Mouse (Mus musculus) MEL (cell line): Measurements from ENCODE around the gene Gm28374. TPM values are rescaled to one million over a fixed set of nuclear protein-coding genes. Genes with fewer than 3 reads are reported as not detected.

Experiments
- DNase-seq: peaks from one replicate; pipeline ENCODE4 v3.0.0; 2011; ENCODE audit warnings: low read depth, low spot score
- H3K27ac ChIP-seq: 2 replicates; pipeline ENCODE4 v1.5.1; 2012; ENCODE audit warnings: low read depth, mild to moderate bottlenecking, control low read depth, low read length, moderate library complexity; ENCODE audit not compliant: control insufficient read depth
- H3K27me3 ChIP-seq, 2 experiments: fragments of 150-350 bp in 1 of 2; sonication (generic) in 1 of 2; 2 replicates each; pipeline ENCODE4 v1.6.1; 2012; ENCODE audit warnings: low read length in 2 of 2, mild to moderate bottlenecking in 2 of 2, improper control_type of control experiment in 1 of 2, moderate library complexity in 1 of 2; ENCODE audit not compliant: insufficient read depth in 2 of 2, control insufficient read depth in 1 of 2
- H3K36me3 ChIP-seq, 2 experiments: 2 replicates each; pipeline ENCODE4 v1.6.1; 2012 to 2014; ENCODE audit warnings: low read length in 2 of 2, improper control_type of control experiment in 1 of 2, inconsistent platforms in 1 of 2, mild to moderate bottlenecking in 1 of 2; ENCODE audit not compliant: insufficient read depth in 2 of 2, control insufficient read depth in 1 of 2
- H3K4me1 ChIP-seq, 2 experiments: fragments of 150-350 bp in 1 of 2; sonication (generic) in 1 of 2; 2 replicates each; pipeline ENCODE4 v1.6.1; 2012; ENCODE audit warnings: low read length in 2 of 2, improper control_type of control experiment in 1 of 2, mild to moderate bottlenecking in 1 of 2; ENCODE audit not compliant: insufficient read depth in 2 of 2, control insufficient read depth in 1 of 2
- H3K4me3 ChIP-seq, 2 experiments: fragments of 150-350 bp in 1 of 2; sonication (generic) in 1 of 2; 2 replicates each; pipeline ENCODE4 v1.5.1; 2012; ENCODE audit warnings: low read depth in 2 of 2, low read length in 2 of 2, mild to moderate bottlenecking in 2 of 2, moderate library complexity in 2 of 2, control low read depth in 1 of 2, improper control_type of control experiment in 1 of 2; ENCODE audit not compliant: control insufficient read depth in 1 of 2, insufficient read depth in 1 of 2
- H3K79me2 ChIP-seq: 2 replicates; pipeline ENCODE4 v1.6.1; 2012; ENCODE audit warnings: mild to moderate bottlenecking, low read length, moderate library complexity; ENCODE audit not compliant: control insufficient read depth, poor library complexity, insufficient read depth
- H3K9ac ChIP-seq: 2 replicates; pipeline ENCODE4 v1.6.1; 2012; ENCODE audit warnings: low read depth, mild to moderate bottlenecking, control low read depth, low read length, moderate library complexity; ENCODE audit not compliant: control insufficient read depth, poor library complexity, severe bottlenecking
- H3K9me3 ChIP-seq: fragments of 150-350 bp; sonication (generic); replicated peaks from 2 replicates; pipeline ENCODE4 v1.6.1; 2012; ENCODE audit warnings: mild to moderate bottlenecking, low read length, improper control_type of control experiment, moderate library complexity; ENCODE audit not compliant: insufficient read depth
- BHLHE40 ChIP-seq: IDR thresholded peaks from 2 replicates; pipeline ENCODE4 v1.6.1; 2012; ENCODE audit warnings: low read depth, mild to moderate bottlenecking, inconsistent platforms, low read length, improper control_type of control experiment, borderline replicate concordance
- CHD1 ChIP-seq: IDR thresholded peaks from 2 replicates; pipeline ENCODE4 v1.6.1; 2012; ENCODE audit warnings: low read depth, mild to moderate bottlenecking, inconsistent platforms, low read length, improper control_type of control experiment
- CHD2 ChIP-seq: IDR thresholded peaks from 2 replicates; pipeline ENCODE4 v1.6.1; 2011; ENCODE audit warnings: low read length, improper control_type of control experiment
- CTCF ChIP-seq, 3 experiments: IDR thresholded peaks in 2 of 3; conservative IDR thresholded peaks in 1 of 3; 2 replicates each; pipeline ENCODE4 v1.5.1; 2011 to 2012; ENCODE audit warnings: low read length in 3 of 3, low read depth in 2 of 3, mild to moderate bottlenecking in 2 of 3, improper control_type of control experiment in 1 of 3, inconsistent platforms in 1 of 3, mixed read lengths in 1 of 3, moderate library complexity in 1 of 3; ENCODE audit not compliant: control insufficient read depth in 1 of 3, insufficient read depth in 1 of 3, poor library complexity in 1 of 3, severe bottlenecking in 1 of 3
- E2F4 ChIP-seq: IDR thresholded peaks from 2 replicates; pipeline ENCODE4 v1.6.1; 2011; ENCODE audit warnings: low read depth, low read length, improper control_type of control experiment, borderline replicate concordance
- ELF1 ChIP-seq: IDR thresholded peaks from 2 replicates; pipeline ENCODE4 v1.6.1; 2014; ENCODE audit warnings: low read depth, mild to moderate bottlenecking, inconsistent platforms, low read length, improper control_type of control experiment, moderate library complexity
- EP300 ChIP-seq, 2 experiments: IDR thresholded peaks; 2 replicates each; pipeline ENCODE4 v1.6.1; 2011; ENCODE audit warnings: improper control_type of control experiment in 2 of 2, low read length in 2 of 2, low read depth in 1 of 2, mild to moderate bottlenecking in 1 of 2
- ETS1 ChIP-seq: IDR thresholded peaks from 2 replicates; pipeline ENCODE4 v1.6.1; 2012; ENCODE audit warnings: low read depth, mild to moderate bottlenecking, inconsistent platforms, low read length, improper control_type of control experiment, moderate library complexity
- GABPA ChIP-seq: IDR thresholded peaks from 2 replicates; pipeline ENCODE4 v1.6.1; 2012; ENCODE audit warnings: low read depth, mild to moderate bottlenecking, inconsistent platforms, low read length, improper control_type of control experiment, moderate library complexity
- GATA1 ChIP-seq: IDR thresholded peaks from 2 replicates; pipeline ENCODE4 v1.6.1; 2011; ENCODE audit warnings: low read depth, low read length, improper control_type of control experiment
- HCFC1 ChIP-seq: IDR thresholded peaks from 2 replicates; pipeline ENCODE4 v1.6.1; 2012; ENCODE audit warnings: low read depth, mild to moderate bottlenecking, inconsistent platforms, low read length, improper control_type of control experiment, moderate library complexity
- JUND ChIP-seq: IDR thresholded peaks from 2 replicates; pipeline ENCODE4 v1.6.1; 2011; ENCODE audit warnings: low read depth, mild to moderate bottlenecking, improper control_type of control experiment, low read length
- KAT2A ChIP-seq: conservative IDR thresholded peaks from 2 replicates; pipeline ENCODE4 v1.6.1; 2012; ENCODE audit warnings: low read depth, low read length, improper control_type of control experiment, inconsistent platforms
- MAFK ChIP-seq: IDR thresholded peaks from 2 replicates; pipeline ENCODE4 v1.6.1; 2011; ENCODE audit warnings: low read depth, mild to moderate bottlenecking, low read length, improper control_type of control experiment, borderline replicate concordance
- MAX ChIP-seq: IDR thresholded peaks from 2 replicates; pipeline ENCODE4 v1.6.1; 2011; ENCODE audit warnings: low read length, improper control_type of control experiment
- MAZ ChIP-seq: IDR thresholded peaks from 2 replicates; pipeline ENCODE4 v1.6.1; 2012; ENCODE audit warnings: low read depth, mild to moderate bottlenecking, inconsistent platforms, low read length, improper control_type of control experiment
- MEF2A ChIP-seq: IDR thresholded peaks from 2 replicates; pipeline ENCODE4 v1.6.1; 2014; ENCODE audit warnings: low read depth, mild to moderate bottlenecking, inconsistent platforms, low read length, improper control_type of control experiment; ENCODE audit not compliant: poor library complexity, insufficient replicate concordance, severe bottlenecking; ENCODE audit errors: extremely low read depth
- MXI1 ChIP-seq: IDR thresholded peaks from 2 replicates; pipeline ENCODE4 v1.6.1; 2011; ENCODE audit warnings: mild to moderate bottlenecking, low read depth, low read length, improper control_type of control experiment
- MYB ChIP-seq: IDR thresholded peaks from 2 replicates; pipeline ENCODE4 v1.6.1; 2011; ENCODE audit warnings: mild to moderate bottlenecking, low read depth, low read length, improper control_type of control experiment
- MYC ChIP-seq: IDR thresholded peaks from 2 replicates; pipeline ENCODE4 v1.6.1; 2011; ENCODE audit warnings: low read depth, mild to moderate bottlenecking, low read length, improper control_type of control experiment, moderate library complexity
- NELFE ChIP-seq: IDR thresholded peaks from 2 replicates; pipeline ENCODE4 v1.6.1; 2011; ENCODE audit warnings: low read depth, low read length, improper control_type of control experiment
- NRF1 ChIP-seq: IDR thresholded peaks from 2 replicates; pipeline ENCODE4 v1.6.1; 2014; ENCODE audit warnings: low read depth, mild to moderate bottlenecking, inconsistent platforms, low read length, improper control_type of control experiment, moderate library complexity; ENCODE audit not compliant: poor library complexity, insufficient read depth, severe bottlenecking
- POLR2A ChIP-seq, 2 experiments: IDR thresholded peaks; 2 replicates each; pipeline ENCODE4 v1.6.1; 2011 to 2012; ENCODE audit warnings: low read length in 2 of 2, mild to moderate bottlenecking in 2 of 2, control low read depth in 1 of 2, improper control_type of control experiment in 1 of 2, low read depth in 1 of 2, moderate library complexity in 1 of 2; ENCODE audit not compliant: control insufficient read depth in 1 of 2, insufficient read depth in 1 of 2, poor library complexity in 1 of 2
- POLR2AphosphoS2 ChIP-seq: IDR thresholded peaks from 2 replicates; pipeline ENCODE4 v1.6.1; 2011; ENCODE audit warnings: low read length, improper control_type of control experiment
- POLR2AphosphoS5 ChIP-seq: IDR thresholded peaks from 2 replicates; pipeline ENCODE4 v1.6.1; 2012; ENCODE audit warnings: low read depth, borderline replicate concordance, mild to moderate bottlenecking, inconsistent platforms, low read length, moderate library complexity, mixed read lengths
- RAD21 ChIP-seq: IDR thresholded peaks from 2 replicates; pipeline ENCODE4 v1.6.1; 2011; ENCODE audit warnings: mild to moderate bottlenecking, low read depth, low read length, improper control_type of control experiment
- RCOR1 ChIP-seq: IDR thresholded peaks from 2 replicates; pipeline ENCODE4 v1.6.1; 2012; ENCODE audit warnings: low read depth, mild to moderate bottlenecking, inconsistent platforms, low read length, improper control_type of control experiment
- SIN3A ChIP-seq: IDR thresholded peaks from 2 replicates; pipeline ENCODE4 v1.6.1; 2012; ENCODE audit warnings: low read length, improper control_type of control experiment, inconsistent platforms
- SMC3 ChIP-seq: IDR thresholded peaks from 2 replicates; pipeline ENCODE4 v1.6.1; 2011; ENCODE audit warnings: low read depth, low read length, improper control_type of control experiment
- TAL1 ChIP-seq: IDR thresholded peaks from 2 replicates; pipeline ENCODE4 v1.6.1; 2012; ENCODE audit warnings: mild to moderate bottlenecking, inconsistent platforms, low read length, moderate library complexity, mixed read lengths
- TBP ChIP-seq: IDR thresholded peaks from 2 replicates; pipeline ENCODE4 v1.8.0; 2011; ENCODE audit warnings: low read depth, low read length, improper control_type of control experiment
- TCF12 ChIP-seq: IDR thresholded peaks from 2 replicates; pipeline ENCODE4 v1.6.1; 2014; ENCODE audit warnings: low read depth, mild to moderate bottlenecking, inconsistent platforms, low read length, improper control_type of control experiment, moderate library complexity
- UBTF ChIP-seq: IDR thresholded peaks from 2 replicates; pipeline ENCODE4 v1.6.1; 2012; ENCODE audit warnings: low read depth, mild to moderate bottlenecking, inconsistent platforms, low read length, improper control_type of control experiment, moderate library complexity, borderline replicate concordance; ENCODE audit not compliant: insufficient read depth
- USF1 ChIP-seq: IDR thresholded peaks from 2 replicates; pipeline ENCODE4 v1.6.1; 2014; ENCODE audit warnings: low read depth, mild to moderate bottlenecking, inconsistent platforms, low read length, improper control_type of control experiment, moderate library complexity
- USF2 ChIP-seq, 2 experiments: IDR thresholded peaks; 2 replicates each; pipeline ENCODE4 v1.6.1; 2011 to 2012; ENCODE audit warnings: improper control_type of control experiment in 2 of 2, low read length in 2 of 2, borderline replicate concordance in 1 of 2, inconsistent platforms in 1 of 2, low read depth in 1 of 2, mild to moderate bottlenecking in 1 of 2; ENCODE audit not compliant: insufficient read depth in 1 of 2
- ZC3H11A ChIP-seq: IDR thresholded peaks from 2 replicates; pipeline ENCODE4 v1.6.1; 2012; ENCODE audit warnings: low read depth, mild to moderate bottlenecking, inconsistent platforms, low read length, improper control_type of control experiment
- ZKSCAN1 ChIP-seq: IDR thresholded peaks from 2 replicates; pipeline ENCODE4 v1.6.1; 2012; ENCODE audit warnings: low read depth, mild to moderate bottlenecking, inconsistent platforms, low read length, improper control_type of control experiment, moderate library complexity
- ZMIZ1 ChIP-seq: IDR thresholded peaks from 2 replicates; pipeline ENCODE4 v1.6.1; 2012; ENCODE audit warnings: low read depth, mild to moderate bottlenecking, inconsistent platforms, low read length, improper control_type of control experiment, moderate library complexity
- polyA plus RNA-seq, 2 experiments: library from polyadenylated mRNA; stranded (reverse) in 1 of 2; unstranded in 1 of 2; fragments of >175 nt in 1 of 2; fragments of >200 nt in 1 of 2; gene quantifications; 2 replicates each; pipeline versions ENCODE4 v1.2.1 to v1.2.4; 2012; ENCODE audit warnings: low replicate concordance in 2 of 2, low read depth in 1 of 2; ENCODE audit not compliant: insufficient read length in 2 of 2, insufficient read depth in 1 of 2, missing spikeins in 1 of 2
- total RNA-seq: library from RNA; depleted of rRNA; stranded (reverse); fragments of 300-350 nt; gene quantifications from 2 replicates; pipeline ENCODE4 v1.2.3, GENCODE M21; 2012

The Gm28374 gene
- total and polyA plus RNA-seq, 3 experiments: 0.42 to 0.46 TPM; not detected in 1

DNA sequence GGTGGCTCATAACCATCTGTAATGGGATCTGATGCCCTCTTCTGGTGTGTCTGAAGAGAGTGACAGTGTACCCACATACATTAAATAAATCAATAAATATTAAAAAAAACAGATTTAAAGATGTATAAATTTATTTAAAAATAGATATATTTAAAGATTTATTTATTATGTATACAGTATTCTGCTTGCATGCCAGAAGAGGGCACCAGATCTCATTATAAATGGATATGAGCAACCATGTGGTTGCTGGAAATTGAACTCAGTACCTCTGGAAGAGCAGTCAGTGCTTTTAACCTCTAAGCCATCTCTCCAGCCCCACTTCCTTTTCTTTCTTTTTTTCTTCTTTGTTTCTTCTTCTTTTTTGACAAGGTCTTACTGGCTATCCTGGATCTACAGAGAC lies 42.1 kb downstream of the Gm28374 start:
- no peak overlapping the region for H3K9ac ChIP-seq
- H3K27me3 ChIP-seq: no peaks in the 10 kb centered on the region; a peak in 1 of 4 replicates
- no peak overlapping the region for H3K27ac ChIP-seq
- peak; percentile 50 for DNase-seq
- no peaks in the 10 kb centered on the region for H3K79me2 ChIP-seq
- H3K4me3 ChIP-seq: no peak overlapping the region
- peaks cover 0 to 5% of the 10 kb centered on the region in 2 experiments; a peak in 2 of 4 replicates for H3K36me3 ChIP-seq
- no peaks in the 10 kb centered on the region for H3K9me3 ChIP-seq
- H3K4me1 ChIP-seq: peaks cover under 1 to 7% of the 10 kb centered on the region in 2 experiments
- TF ChIP-seq RAD21 (peak; percentile 34), SMC3 (peak; percentile 41), JUND (no peak), MAX (no peak), ZC3H11A (peak; percentile 16; the same call in 1 of the 2 replicates), MAFK (no peak), BHLHE40 (no peak), ZMIZ1 (no peak), ELF1 (no peak), POLR2AphosphoS2 (no peak), MAZ (no peak), MYC (peak; percentile 82), USF1 (no peak), MXI1 (no peak), EP300 (IDR thresholded peaks at IDR 0.05; ENCODE audit: low read depth in 1 of 2, low read length in 2 of 2) (no peak), UBTF (no peak), TCF12 (no peak), TBP (peak; percentile 85), KAT2A (no peak), GATA1 (no peak), RCOR1 (no peak), NRF1 (no peak), MYB (no peak), GABPA (no peak), POLR2AphosphoS5 (no peak), USF2 (IDR thresholded peaks at IDR 0.05; ENCODE audit: borderline replicate concordance in 1 of 2, insufficient read depth in 1 of 2, low read depth in 1 of 2, low read length in 2 of 2) (no peak), ETS1 (no peak), ZKSCAN1 (no peak), TAL1 (no peak), MEF2A (no peak), CTCF (IDR thresholded peaks at IDR 0.05 in 2 of 3, conservative IDR thresholded peaks at IDR 0.05 in 1 of 3; ENCODE audit: control insufficient read depth in 1 of 3, insufficient read depth in 1 of 3, low read depth in 2 of 3, low read length in 3 of 3, poor library complexity in 1 of 3, severe bottlenecking in 1 of 3) (peak in 2 of 3 experiments; percentile 9 to 38; a peak in 2 of 6 replicates), HCFC1 (no peak), CHD2 (no peak), NELFE (no peak), SIN3A (no peak), POLR2A (IDR thresholded peaks at IDR 0.05; ENCODE audit: control insufficient read depth in 1 of 2, insufficient read depth in 1 of 2, low read depth in 1 of 2, low read length in 2 of 2, poor library complexity in 1 of 2) (no peak), CHD1 (no peak), E2F4 (no peak)
